Mouse (Mus musculus): ENCODE measurements around the gene Acvr2a. TPM values are rescaled to one million over a fixed set of nuclear protein-coding genes. Genes with fewer than 3 reads are reported as not detected.

The Acvr2a gene
- polyA plus RNA-seq, 1 experiment from 2014 or later: 27.5 TPM

GRCm38 (mm10) chr2:48895186-48895585 is 81.3 kb downstream of the Acvr2a start:
- H3K36me3 ChIP-seq: peaks cover 10% of the 10 kb centered on the region
- no peaks in the 10 kb centered on the region for H3K4me1 ChIP-seq
- ATAC-seq (ENCODE audit: insufficient number of reproducible peaks, insufficient read depth, low FRiP score, low TSS enrichment): no peak
- 90% methylated on average over 3 of the region's 3 CpGs for WGBS
- H3K27me3 ChIP-seq: no peaks in the 10 kb centered on the region
- no peak overlapping the region for H3K27ac ChIP-seq
- H3K9me3 ChIP-seq: no peaks in the 10 kb centered on the region
- H3K9ac ChIP-seq: no peak overlapping the region
- no peak overlapping the region for H3K4me3 ChIP-seq
- H3K4me2 ChIP-seq (replicated peaks): no peak overlapping the region

- no peak overlapping the region for H3K9ac ChIP-seq
- H3K4me1 ChIP-seq: no peaks in the 10 kb centered on the region
- no peak overlapping the region for H3K4me2 ChIP-seq (replicated peaks)
- WGBS: 61% methylated on average over 2 of the region's 2 CpGs
- H3K27me3 ChIP-seq: no peaks in the 10 kb centered on the region
- no peak overlapping the region for H3K27ac ChIP-seq
- H3K9me3 ChIP-seq: no peaks in the 10 kb centered on the region
- H3K4me3 ChIP-seq: no peak overlapping the region
- H3K36me3 ChIP-seq: peaks cover 29% of the 10 kb centered on the region; the same call in 1 of the 2 replicates
- ATAC-seq (ENCODE audit: insufficient number of reproducible peaks, insufficient read depth, low FRiP score, low TSS enrichment): no peak
Measured at GRCm38 (mm10) chr2:48908866-48909265, 95.0 kb downstream of the Acvr2a start.

GRCm38 (mm10) chr2:48914185-48914584 is 100.3 kb downstream of the Acvr2a start:
- Histone ChIP-seq H3K9ac (no peak overlapping the region), H3K9me3 (no peaks in the 10 kb centered on the region), H3K4me3 (no peak overlapping the region), H3K4me1 (no peaks in the 10 kb centered on the region), H3K27me3 (no peaks in the 10 kb centered on the region), H3K36me3 (peaks cover 16% of the 10 kb centered on the region), H3K4me2 (replicated peaks) (no peak overlapping the region), H3K27ac (no peak overlapping the region)
- ATAC-seq (ENCODE audit: insufficient number of reproducible peaks, insufficient read depth, low FRiP score, low TSS enrichment): no peak
- 70% methylated on average over 1 of the region's 1 CpGs for WGBS

- no peak overlapping the region for H3K27ac ChIP-seq
Measured at GRCm38 (mm10) chr2:48915832-48916231, 101.9 kb downstream of the Acvr2a start.

GRCm38 (mm10) chr2:48935058-48935457 is 121.1 kb downstream of the Acvr2a start:
- ATAC-seq (ENCODE audit: insufficient number of reproducible peaks, insufficient read depth, low FRiP score, low TSS enrichment): no peak
- 88% methylated on average over 2 of the region's 2 CpGs for WGBS
- peaks cover 8% of the 10 kb centered on the region; the same call in 1 of the 2 replicates for H3K36me3 ChIP-seq
- H3K4me3 ChIP-seq: no peak overlapping the region
- no peak overlapping the region for H3K4me2 ChIP-seq (replicated peaks)
- no peaks in the 10 kb centered on the region for H3K4me1 ChIP-seq
- no peaks in the 10 kb centered on the region for H3K9me3 ChIP-seq
- no peak overlapping the region for H3K9ac ChIP-seq
- H3K27ac ChIP-seq: no peak overlapping the region
- H3K27me3 ChIP-seq: no peaks in the 10 kb centered on the region

More at GRCm38 (mm10) chr2:48915832-48916231, 101.9 kb downstream of the Acvr2a start:
- Histone ChIP-seq H3K27me3 (no peaks in the 10 kb centered on the region), H3K4me3 (no peak overlapping the region), H3K36me3 (peaks cover 19% of the 10 kb centered on the region), H3K4me2 (replicated peaks) (no peak overlapping the region), H3K9me3 (no peaks in the 10 kb centered on the region), H3K4me1 (no peaks in the 10 kb centered on the region), H3K9ac (no peak overlapping the region)
- no peak for ATAC-seq (ENCODE audit: insufficient number of reproducible peaks, insufficient read depth, low FRiP score, low TSS enrichment)

- Histone ChIP-seq H3K4me3 (peak overlapping the region; percentile 83; the same call in 1 of the 2 replicates), H3K4me2 (replicated peaks) (peak overlapping the region; percentile 56), H3K4me1 (peaks cover 4% of the 10 kb centered on the region), H3K9ac (peak overlapping the region; percentile 91), H3K27ac (no peak overlapping the region), H3K27me3 (no peaks in the 10 kb centered on the region), H3K36me3 (no peaks in the 10 kb centered on the region), H3K9me3 (no peaks in the 10 kb centered on the region)
- WGBS: 57% methylated on average over 3 of the region's 3 CpGs
- no peak for ATAC-seq (ENCODE audit: insufficient number of reproducible peaks, insufficient read depth, low FRiP score, low TSS enrichment)
Measured at GRCm38 (mm10) chr2:48947761-48948160, 133.9 kb downstream of the Acvr2a start.

- H3K4me1 ChIP-seq: peaks cover 4% of the 10 kb centered on the region
- H3K27ac ChIP-seq: peak within 1 kb of the TSS; percentile 96
- H3K4me2 ChIP-seq (replicated peaks): peak within 1 kb of the TSS; percentile 60
- under 1% methylated on average over 46 of the region's 49 CpGs for WGBS
- H3K36me3 ChIP-seq: no peaks in the 10 kb centered on the region
- no peaks in the 10 kb centered on the region for H3K27me3 ChIP-seq
- peak within 1 kb of the TSS; percentile 91 for H3K9ac ChIP-seq
- no peaks in the 10 kb centered on the region for H3K9me3 ChIP-seq
- peak within 1 kb of the TSS; percentile 83 for H3K4me3 ChIP-seq
- ATAC-seq (ENCODE audit: insufficient number of reproducible peaks, insufficient read depth, low FRiP score, low TSS enrichment): peak; percentile 100
Measured at GRCm38 (mm10) chr2:48948841-48949584, 135.1 kb downstream of the Acvr2a start, which contains the start of gene Mbd5. TSS of gene Mbd5 (plus strand) at chr2:48949508.

- H3K4me2 ChIP-seq (replicated peaks): peak overlapping the region; percentile 60
- no peaks in the 10 kb centered on the region for H3K36me3 ChIP-seq
- H3K9me3 ChIP-seq: no peaks in the 10 kb centered on the region
- H3K4me1 ChIP-seq: peaks cover 4% of the 10 kb centered on the region
- peak; percentile 61 for ATAC-seq (ENCODE audit: insufficient number of reproducible peaks, insufficient read depth, low FRiP score, low TSS enrichment)
- H3K9ac ChIP-seq: peak overlapping the region; percentile 80
- peak overlapping the region; percentile 83 for H3K4me3 ChIP-seq
- WGBS: 0% methylated on average over 9 of the region's 9 CpGs
- no peaks in the 10 kb centered on the region for H3K27me3 ChIP-seq
- peak overlapping the region; percentile 96 for H3K27ac ChIP-seq
Measured at GRCm38 (mm10) chr2:48949743-48950251, 135.9 kb downstream of the Acvr2a start.

GRCm38 (mm10) chr2:48950252-48950315 is 136.2 kb downstream of the Acvr2a start, which contains the start of gene Orc4:
TSS of gene Orc4 (minus strand) at chr2:48950277.
- peak within 1 kb of the TSS; percentile 83 for H3K4me3 ChIP-seq
- H3K4me1 ChIP-seq: peaks cover 4% of the 10 kb centered on the region
- no peaks in the 10 kb centered on the region for H3K27me3 ChIP-seq
- H3K4me2 ChIP-seq (replicated peaks): peak within 1 kb of the TSS; percentile 60
- H3K36me3 ChIP-seq: no peaks in the 10 kb centered on the region
- peak within 1 kb of the TSS; percentile 91 for H3K9ac ChIP-seq
- peak within 1 kb of the TSS; percentile 96 for H3K27ac ChIP-seq
- H3K9me3 ChIP-seq: no peaks in the 10 kb centered on the region
- ATAC-seq (ENCODE audit: insufficient number of reproducible peaks, insufficient read depth, low FRiP score, low TSS enrichment): no peak
- 0% methylated on average over 2 of the region's 2 CpGs for WGBS

GRCm38 (mm10) chr2:48950316-48950880 is 136.5 kb downstream of the Acvr2a start:
- H3K4me2 ChIP-seq (replicated peaks): peak overlapping the region; percentile 60
- H3K4me3 ChIP-seq: peak overlapping the region; percentile 83
- 7% methylated on average over 6 of the region's 6 CpGs for WGBS
- peak overlapping the region; percentile 80 for H3K9ac ChIP-seq
- no peaks in the 10 kb centered on the region for H3K36me3 ChIP-seq
- H3K27me3 ChIP-seq: no peaks in the 10 kb centered on the region
- peaks cover 4% of the 10 kb centered on the region for H3K4me1 ChIP-seq
- H3K27ac ChIP-seq: peak overlapping the region; percentile 96
- no peaks in the 10 kb centered on the region for H3K9me3 ChIP-seq
- ATAC-seq (ENCODE audit: insufficient number of reproducible peaks, insufficient read depth, low FRiP score, low TSS enrichment): no peak
